Mouse (Mus musculus) CD4-positive, CD25-positive, alpha-beta regulatory T cell, adult 9 weeks (primary cell): ENCODE results near the gene Stam2. TPM values are rescaled to one million over a fixed set of nuclear protein-coding genes. Genes with fewer than 3 reads are reported as not detected.

Source experiments
- polyA plus RNA-seq: library from polyadenylated mRNA; unstranded; fragments of 100-300 nt; shearing (Covaris generic); gene quantifications from one replicate; pipeline ENCODE4 v1.2.1, GENCODE M21; 2017

Stam2 gene
- polyA plus RNA-seq, result 57.4 TPM

GRCm38 (mm10) chr2:52742256-52743158 is at the start of gene Stam2:
TSS of gene Stam2 (minus strand) at chr2:52742281.

GRCm38 (mm10) chr2:52676023-52676912 is 65.8 kb downstream of the Stam2 start, which contains the start of gene Cacnb4:
TSS of gene Cacnb4 (minus strand) at chr2:52676831.

Other genes with a start within 250 kb of the Stam2 start
- gene Cacnb4, start 65.5 kb downstream of the Stam2 start, polyA plus RNA-seq, result 0.12 TPM
- 0.10 TPM for gene Fmnl2, start 115.6 kb upstream of the Stam2 start, polyA plus RNA-seq